Mouse (Mus musculus) thymus, postnatal 36 days (tissue): Measurements from ENCODE around the gene Sept3.
A peak's percentile ranks its signal among the peaks of the same experiment; 100 is the strongest.

Experiments
- DNase-seq, 2 experiments: peaks; one replicate each; pipeline ENCODE4 v3.0.0; 2022; ENCODE audit warnings: mixed read lengths in 2 of 2

Sept3 gene

DNA sequence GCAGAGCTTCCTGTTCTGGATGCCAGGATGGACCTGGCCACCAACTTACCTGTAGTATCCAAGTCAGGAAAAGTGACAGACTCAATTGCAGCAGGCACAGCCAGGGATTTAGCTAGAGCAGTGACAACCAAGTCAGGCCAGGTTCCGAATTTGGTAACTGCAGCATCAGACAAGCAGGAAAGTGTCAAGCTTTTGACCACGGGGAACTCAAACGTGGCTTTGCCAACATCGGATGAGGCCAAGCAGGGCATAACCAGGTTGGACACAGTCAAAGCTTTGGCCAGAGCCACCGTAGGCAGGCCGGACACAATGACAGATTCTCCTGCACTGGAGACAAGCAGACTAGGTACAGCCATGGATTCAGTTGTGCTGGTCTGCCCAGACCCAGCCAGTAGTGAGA lies 2.4 kb upstream of the Sept3 start:
- DNase-seq: no peak

DNA sequence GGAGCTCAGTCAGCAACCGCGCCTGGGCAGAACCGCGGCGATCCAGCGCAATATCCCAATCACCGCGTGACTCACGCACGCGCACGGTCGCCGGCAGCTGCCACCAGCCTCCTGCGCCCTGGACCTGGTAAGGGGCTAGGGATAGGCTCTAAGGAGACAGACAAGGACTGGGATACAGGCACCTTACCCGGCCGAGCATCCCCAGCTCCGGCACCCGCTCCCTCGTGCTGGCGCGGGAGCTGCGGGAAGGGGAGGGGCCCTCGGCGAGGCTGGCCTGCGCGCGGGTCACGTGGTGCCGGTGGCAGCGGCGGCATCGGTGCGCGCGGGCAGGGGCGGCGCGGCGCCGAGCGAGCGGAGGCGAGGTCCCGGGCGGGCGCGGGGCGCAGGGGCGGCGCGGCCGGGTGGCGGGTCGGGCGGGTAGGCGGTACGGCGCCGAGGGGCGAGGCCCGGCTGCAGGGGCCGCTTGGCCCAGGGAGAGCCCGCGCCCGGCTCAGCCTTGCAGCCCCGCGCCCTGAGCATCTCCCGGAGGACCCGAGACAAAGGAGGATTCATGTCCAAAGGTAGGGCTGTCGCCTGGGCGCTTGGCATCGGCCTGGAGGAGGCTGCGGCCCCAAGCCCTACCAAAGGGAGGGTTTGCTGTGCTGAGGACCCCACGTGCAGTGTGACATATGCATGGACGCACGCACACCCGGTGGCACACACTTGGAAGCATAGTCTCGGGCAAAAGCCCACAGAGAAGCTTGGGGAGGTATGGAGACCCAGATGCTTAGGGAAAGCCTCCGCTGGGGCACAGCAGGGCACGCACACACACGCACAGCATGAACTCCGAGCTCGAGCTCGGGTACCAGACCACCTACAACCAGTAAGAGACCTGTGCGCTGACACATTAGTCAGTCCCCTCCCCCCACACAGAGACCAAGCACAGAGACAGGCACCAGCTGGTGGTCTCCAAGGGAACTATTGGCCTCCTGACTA lies 521 bp downstream of the Sept3 start:
- peak in 1 of 2 experiments; percentile 38 for DNase-seq

DNA sequence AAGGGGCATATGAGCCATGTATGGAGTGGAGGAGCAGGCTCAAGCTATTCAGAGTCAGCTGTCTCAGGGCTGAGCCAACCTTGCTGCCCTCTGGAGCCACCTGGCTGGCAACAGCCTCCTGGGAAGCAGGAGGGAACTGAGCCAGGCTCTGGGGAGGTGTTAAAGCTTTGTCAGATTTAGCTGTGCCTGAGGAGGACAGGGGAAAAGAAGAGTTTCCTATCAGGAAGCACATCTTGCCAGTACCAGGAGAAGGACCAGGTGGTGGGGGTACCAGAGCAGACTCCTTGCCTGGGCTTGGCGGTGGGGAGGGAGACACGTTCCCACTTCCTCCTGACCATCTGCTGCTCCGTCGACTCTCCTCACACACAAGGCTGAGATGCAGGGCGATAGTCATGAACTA lies 2.9 kb downstream of the Sept3 start:
- no peak for DNase-seq

DNA sequence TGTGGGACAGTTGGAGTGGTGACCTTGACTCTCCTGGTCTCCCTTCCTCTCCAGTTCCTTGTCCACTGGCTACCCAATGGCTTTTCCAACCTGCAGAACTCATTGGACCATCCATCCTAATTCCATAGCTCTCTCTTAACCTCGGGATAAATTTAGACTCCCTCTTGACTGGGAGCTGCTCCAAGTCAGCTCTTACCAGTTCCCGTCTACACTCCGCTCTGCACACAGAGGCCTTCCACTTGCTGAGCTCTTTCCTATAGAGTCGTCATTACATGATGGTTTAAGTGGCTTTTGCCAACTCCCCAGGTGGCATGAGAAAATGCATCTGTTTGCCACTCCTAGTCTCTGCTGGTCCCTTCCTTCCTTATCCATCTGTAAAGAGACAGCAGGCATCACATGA lies 5.9 kb downstream of the Sept3 start:
- no peak for DNase-seq

DNA sequence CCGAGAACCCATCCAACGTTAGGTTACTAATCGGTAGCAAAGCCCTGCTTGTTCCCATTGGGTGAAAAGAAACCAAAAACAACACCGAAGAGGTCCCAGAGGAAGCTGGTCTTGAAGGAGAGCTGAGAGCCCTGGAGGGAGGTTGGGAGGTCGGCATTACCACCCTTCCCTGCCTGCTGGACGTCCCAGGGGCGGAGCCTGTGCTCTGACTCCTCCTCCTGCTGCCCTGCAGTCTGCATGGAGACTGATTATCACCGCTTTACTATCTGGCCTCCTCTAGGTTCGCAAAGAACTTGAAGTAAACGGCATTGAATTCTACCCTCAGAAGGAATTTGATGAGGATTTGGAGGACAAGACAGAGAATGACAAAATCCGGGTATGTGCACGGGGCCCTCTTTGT lies 11.5 kb downstream of the Sept3 start:
- DNase-seq: no peak

DNA sequence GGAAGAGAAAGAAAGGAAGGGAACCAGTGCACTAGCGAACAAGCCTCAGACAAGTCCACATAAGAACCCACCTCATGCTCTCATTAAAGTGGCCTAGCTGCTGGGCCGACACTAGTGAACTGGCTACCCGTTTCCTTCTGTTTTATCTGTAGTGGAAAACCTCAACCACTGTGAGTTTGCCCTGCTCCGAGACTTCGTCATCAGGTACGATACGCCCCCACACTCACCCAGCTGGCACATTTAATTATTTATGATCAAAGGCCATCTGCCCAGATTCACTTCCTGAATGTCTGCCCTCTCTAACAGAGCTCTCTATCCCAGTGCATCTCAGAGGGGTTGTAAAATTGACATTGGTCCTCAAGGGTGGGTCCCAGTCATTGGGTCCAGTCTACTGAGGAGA lies 15.6 kb downstream of the Sept3 start:
- DNase-seq: no peak

DNA sequence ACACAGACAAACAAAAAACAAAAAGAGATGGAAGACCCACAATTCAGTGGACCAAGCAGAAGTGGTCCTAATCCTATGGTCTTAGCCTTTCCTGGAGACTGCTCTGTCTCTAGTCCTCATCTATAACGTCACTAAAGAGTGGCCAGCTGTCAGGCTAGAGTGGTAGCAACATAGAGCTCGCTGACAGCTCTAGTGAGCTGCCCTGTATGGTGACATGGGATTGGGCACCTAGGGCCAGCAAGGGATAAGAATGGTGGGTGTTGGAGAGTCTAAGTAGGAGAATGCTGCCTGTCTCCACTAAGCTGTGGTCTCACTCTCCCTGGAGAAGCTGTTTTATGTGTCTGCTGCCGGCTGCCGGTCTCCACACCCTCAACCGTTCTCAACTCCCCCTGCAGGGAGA lies 18.2 kb downstream of the Sept3 start:
- DNase-seq: no peak

DNA sequence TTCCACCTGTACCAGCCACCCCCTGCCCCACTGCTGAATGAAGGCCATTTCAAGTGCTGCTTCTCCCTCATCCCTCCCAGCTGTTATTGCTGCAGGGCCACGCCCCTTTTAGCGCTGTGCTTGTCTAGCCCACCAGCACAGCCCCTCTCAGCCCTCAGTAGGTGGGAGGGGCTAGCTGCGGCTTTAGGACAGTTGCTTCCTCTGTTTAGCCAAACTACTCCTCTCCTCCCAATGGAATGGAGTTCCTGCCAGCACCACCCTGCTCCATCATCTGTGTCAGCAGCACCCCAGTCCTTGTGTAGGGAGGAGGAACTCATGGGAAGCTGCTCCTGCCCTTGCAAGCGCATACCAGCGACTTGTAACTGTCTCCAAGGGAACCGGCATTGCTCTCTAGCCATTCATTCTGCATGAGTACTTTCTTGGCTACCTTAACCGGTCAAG lies 18.6 kb downstream of the Sept3 start:
- no peak for DNase-seq

DNA sequence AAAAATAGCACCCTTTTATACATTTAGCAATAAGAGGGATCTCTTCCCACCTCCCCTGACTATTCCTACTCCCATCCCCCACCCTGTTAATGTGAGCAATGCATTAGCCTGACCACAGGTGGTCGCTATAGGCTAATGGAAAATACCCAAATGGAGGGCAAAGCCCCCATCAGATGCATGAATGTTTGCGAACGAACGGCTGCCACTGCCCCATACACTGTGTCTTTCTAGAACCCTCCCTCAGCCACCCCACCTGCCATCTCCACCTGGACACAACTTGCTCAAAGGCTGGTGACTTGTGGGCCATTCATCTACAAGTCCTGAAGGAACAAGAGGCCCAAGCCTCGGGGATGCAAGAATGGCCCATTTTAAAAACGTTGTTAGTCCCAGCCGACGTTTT lies 19.4 kb downstream of the Sept3 start:
- no peak for DNase-seq

DNA sequence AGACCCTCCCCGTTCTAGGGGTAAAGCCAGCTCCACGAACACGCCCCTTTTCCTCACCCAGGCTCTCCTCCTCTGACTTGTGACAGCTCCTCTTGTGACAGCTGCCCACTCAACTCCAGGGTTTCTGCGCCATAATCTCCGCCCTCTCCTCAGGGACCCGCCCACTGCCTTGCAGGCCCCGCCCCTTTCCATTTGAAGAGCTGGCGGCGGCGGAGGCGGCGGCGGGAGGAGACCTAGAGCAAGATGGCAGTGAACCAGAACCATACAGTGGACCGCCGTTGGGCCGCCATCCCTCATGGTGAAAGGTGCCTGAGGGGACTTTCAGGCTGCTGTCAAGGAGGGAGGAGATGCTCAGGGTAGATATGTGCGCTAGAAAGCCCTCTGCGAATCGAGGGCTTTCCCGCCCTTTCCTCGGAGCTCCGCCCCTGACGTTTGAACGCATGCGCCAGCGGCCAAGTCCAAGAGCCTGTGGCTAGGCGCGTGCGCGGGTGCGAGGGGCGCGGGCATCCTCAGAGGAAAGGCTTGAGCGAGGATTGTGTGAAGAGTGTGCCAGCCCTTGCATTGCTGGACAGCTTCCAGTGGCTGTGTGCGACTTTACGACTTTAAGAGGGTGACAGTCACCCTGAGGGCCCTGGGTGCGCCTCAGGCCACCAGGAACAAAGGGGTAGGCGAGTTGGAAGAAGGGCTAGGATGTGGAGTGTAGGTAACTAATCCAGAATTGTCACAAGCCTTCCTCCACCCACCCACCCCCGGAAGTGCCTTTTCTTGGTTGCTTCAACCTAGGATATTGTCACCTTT lies 24.3 kb downstream of the Sept3 start, which contains the start of gene Wbp2nl:
Gene Wbp2nl (plus strand): TSS at position 191 of the 798 bp plus-strand sequence.
- DNase-seq: no peak

DNA sequence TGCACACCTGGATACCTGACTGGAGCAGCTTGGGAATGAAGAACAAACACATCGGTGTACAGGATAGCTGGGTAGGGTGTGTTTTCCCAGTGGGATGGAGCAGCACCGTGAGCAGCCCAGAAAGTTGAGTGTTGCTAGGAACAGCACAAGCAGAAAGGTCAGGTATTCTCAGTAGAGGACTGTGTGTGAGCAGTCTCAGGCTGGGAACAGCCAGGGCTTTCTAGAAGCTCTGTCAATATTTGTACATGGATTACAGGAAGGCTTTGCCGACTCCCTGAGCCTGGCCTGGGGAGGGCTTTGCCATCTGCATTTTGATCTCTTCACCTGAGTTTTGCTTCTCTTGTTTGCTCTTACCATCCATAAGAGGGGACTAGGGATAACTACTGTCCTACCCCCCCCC lies 32.4 kb downstream of the Sept3 start:
- no peak for DNase-seq

DNA sequence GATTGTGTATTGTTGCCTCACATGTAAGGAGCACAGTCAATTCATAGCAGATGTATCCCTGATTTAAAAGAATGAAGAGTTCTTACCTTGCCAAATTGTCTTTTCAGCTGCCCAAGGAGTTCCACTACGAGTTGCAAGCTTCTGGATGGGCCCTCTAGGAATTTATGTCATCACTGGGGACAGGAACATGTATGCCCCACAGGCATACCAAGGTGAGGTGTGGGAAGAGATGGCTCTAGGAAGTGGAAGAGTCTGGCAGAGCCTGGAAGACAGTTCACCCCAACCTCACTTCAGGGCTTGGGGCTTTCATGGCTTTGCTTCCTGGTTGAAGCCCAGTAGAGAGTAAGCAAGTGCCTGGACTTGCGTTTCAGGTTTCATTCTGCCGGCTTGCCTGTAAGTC lies 33.7 kb downstream of the Sept3 start:
- DNase-seq: no peak

DNA sequence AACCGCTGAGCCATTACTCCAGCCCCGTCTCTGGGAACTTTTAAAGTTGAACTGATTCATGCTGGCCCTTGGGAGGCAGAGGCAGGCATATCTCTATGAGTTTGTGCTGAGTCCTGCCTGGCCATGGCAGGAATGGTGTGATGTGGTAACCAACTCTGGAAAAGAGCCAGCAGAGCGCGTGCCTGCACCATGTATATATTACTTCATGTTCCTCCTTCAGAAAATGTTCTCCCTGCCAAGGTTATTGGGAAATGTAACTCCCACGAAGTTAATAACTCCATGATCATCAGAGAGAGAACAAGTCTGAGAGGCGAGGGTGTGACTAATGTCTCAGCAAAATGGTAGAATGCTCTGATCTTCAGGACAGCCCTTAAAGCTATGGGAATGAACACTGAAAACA lies 43.1 kb downstream of the Sept3 start:
- DNase-seq: no peak

DNA sequence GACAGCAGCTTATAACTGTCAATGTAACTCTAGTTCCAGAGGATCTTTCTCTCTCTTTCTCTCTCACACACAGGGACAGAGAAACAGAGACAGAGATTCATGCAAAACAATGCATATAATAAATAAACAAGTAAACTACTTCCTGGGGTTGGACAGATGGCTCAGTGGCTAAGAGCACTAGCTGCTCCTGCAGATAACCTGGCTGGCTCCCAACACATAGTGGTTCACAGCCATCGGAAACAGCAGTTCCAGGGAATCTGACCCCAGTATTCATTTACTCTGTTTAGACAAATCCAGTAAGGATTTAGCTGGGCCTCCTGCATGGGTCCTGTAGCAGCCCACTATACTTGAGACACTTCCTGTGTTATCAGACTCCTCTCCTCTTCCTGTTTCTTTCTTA lies 44.9 kb downstream of the Sept3 start:
- no peak for DNase-seq

DNA sequence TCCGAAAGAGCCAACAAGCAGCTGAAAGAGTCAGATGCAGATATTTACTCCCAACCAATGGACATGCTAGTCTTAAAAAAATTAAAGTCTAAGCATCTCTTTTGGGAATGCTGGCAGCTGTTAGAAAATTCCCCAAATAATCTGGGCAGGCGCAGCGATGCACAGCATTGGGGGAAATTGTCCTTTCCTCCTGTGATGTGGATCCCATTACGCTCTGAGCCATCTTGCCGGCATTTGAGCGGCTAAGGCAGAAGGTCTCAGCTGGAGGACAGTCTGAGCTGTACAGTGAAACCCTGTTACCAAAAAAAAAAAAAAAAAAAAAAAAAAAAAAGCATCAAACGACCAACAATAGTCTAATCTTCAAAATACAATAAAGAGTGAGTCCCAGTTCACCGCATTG lies 47.5 kb downstream of the Sept3 start:
- no peak for DNase-seq

DNA sequence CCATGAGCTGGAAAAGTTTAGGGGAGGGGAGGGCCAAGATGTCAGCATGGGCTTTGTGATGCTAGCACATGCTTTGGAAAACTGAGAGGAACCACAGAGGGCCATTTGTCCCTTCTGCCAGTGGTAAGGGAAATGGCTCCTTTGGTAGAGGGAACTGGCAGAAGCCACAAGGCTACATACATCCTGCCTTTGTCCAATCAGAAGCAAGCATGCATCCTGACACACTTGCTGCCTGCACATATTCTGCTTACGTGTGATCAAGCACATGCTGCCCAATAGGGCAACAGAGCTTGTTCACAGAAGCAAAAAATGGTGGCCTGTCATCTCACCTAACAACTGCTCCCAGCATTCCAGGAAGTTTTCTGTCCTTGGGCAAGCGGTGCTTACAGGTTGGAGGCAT lies 50.7 kb downstream of the Sept3 start:
- DNase-seq: no peak

DNA sequence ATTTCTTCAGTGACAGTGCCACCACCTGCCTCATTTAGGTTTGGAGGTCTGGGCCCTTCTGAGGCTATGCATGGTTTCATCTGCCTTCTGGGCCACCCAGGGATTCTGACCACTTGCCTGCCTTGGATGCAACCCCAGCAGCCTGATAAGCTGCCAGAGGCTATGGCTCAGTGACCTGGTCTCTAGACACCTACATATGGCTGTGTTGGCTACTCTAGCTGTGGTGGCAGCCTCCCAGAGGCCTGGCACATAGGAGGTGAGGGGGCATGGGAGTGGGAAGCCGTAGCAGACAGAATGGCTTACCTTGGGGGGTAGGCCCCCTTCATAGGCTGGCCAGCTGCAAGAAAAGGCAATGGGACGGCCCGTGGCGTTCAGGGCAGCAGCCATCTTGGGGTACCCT lies 60.5 kb downstream of the Sept3 start:
- no peak for DNase-seq

DNA sequence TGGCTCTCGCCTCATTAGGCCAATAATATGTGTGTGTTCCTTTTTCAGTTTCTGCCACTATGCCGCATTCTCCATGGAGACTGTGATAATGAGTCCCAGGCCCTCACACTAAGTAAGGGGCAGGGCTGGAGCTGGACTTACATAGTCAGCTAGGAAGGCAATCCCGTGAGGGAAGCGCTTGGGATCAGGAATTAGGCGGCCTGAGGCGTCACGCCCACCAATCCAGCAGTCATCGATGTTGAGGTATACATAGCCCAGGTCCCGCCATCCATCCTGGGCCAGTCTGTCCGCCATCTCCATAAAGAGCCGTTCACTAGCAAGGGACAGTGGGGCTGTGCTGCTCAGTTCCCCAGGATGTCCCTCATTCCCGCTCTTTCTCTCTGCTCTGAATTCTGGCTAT lies 61.9 kb downstream of the Sept3 start:
- no peak for DNase-seq

DNA sequence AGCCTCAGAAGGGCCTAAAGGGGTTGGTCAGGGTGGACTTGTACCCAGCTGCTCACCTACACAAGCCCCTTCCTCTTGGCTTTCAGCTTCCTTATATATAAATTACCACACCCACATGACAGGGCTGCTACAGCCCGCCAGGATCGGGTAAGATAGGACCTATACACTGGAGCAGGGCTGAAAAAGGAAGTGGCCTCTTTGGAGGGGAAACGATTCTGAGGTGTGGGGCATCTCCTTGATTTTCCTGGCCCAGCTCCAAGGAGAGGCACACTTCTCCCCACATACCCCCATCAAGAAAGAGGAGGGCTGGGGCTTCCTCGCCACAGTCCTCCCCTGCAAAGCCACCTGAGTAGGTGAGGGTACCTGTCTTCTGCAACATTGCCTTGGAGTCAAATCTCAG lies 63.2 kb downstream of the Sept3 start:
- DNase-seq: no peak

DNA sequence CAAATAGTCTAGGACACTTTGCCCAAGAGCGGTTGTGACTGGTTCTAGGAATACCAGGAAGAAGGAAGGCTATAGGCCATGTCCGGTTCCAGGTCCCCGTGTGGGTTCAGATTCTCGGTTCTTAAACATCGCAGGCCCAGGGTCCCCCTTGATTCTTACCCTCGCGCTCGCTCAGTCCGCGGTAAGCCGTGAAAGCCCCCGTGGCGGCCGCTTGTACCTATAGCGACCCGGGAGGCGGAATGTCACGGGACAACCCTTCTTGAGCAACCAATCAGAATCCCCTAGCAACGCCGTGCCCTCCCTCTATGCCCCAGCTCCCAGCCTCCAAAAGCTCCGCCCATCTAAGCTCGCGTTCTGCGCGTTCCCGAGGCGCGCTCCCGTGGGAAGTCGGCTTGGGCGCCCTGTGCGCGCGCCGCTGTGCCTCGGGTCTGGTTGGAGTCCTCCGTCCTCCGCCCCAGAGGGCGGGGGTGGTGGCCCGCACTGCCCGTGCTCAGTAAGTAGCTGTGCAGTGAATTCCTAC lies 64.0 kb downstream of the Sept3 start, which contains the start of the genes Naga, Pheta2 and Smdt1:
Gene Naga (minus strand): TSS at position 333 of the 520 bp plus-strand sequence.
Gene Pheta2 (plus strand): TSS at position 350 of the 520 bp plus-strand sequence.
Gene Smdt1 (plus strand): TSS at position 367 of the 520 bp plus-strand sequence.
- peak; percentile 96 for DNase-seq

DNA sequence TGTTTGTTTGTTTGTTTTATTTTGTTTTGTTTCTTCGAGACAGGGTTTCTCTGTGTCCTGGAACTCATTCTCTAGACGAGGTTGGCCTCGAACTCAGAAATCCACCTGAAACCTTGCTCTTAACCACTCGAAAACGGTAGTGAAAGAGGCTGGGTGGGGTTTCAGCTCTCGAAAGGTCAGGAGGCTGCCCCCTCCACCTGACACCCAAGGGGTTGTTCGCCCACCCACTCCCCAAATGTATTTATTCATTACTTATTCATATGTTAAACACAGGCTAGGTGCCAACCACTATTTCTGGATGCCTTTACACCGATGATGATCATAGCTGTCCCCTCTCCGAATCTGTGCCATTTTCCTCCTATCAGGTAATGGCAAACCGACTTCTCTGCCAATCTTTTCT lies 64.5 kb downstream of the Sept3 start:
- DNase-seq: peak in 1 of 2 experiments; percentile 22

DNA sequence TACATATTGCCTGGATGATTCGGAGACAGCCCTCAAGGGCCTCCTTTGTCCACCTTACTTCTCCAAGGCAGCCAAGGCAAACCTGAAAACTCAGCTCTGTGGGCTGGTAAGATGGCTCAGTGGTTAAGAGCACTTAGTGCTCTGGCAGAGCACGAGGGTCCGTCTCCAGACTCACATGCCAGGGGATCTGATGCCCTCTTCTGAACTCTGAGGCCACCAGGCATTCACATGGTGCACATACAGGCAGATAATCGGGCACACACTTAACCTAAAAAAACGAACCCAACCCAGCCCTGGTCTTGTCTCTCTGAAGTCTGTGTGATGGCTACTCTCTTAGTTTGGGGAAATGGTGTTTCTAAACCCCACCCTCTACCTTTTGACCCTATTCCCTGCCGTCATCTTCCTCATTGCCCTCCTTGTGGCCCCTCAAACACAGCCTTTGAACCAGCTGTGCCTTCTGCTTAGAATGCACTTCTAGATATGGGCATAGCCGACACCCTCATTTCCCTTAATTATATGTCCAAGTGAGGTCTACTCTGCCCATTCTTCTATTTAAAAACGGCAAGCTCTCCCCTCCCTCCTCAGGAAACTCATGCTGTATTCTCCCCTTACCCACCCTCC lies 65.1 kb downstream of the Sept3 start:
- no peak for DNase-seq
